Mouse (Mus musculus): ENCODE measurements around the gene Syt7. TPM values are rescaled to one million over a fixed set of nuclear protein-coding genes. Genes with fewer than 3 reads are reported as not detected.

The Syt7 gene
- polyA plus RNA-seq, 1 experiment from 2014 or later, result 2.4 TPM

GRCm38 (mm10) chr19:10433879-10434540 is 45.1 kb downstream of the Syt7 start:
- DNase-seq (ENCODE audit: low spot score), result no peak

DNA sequence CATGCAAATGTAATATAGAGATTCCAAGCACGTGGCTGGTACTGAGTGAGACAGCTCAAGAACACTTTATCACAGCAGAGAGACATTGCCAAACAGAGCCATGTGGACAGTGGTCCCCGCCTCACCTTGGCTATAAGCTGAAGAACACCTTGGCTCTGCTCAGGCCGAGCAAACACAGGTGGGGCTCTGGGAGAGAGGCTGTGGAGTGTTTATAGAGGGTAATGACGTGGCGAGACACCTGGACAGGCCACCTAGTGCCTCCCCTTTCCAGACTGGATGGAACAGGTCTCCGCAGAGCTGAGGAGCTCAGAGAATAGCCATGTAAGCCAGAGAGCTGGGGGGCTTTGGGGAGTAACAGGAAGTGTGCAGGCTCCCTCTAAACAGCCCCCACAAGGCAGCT is 46.0 kb downstream of the Syt7 start:
- ATAC-seq (ENCODE audit: low FRiP score), result no peak
- H3K27me3 ChIP-seq (ENCODE audit: control insufficient read depth, insufficient read depth, low read length), result no peaks in the 10 kb centered on the region
- H3K9me3 ChIP-seq (ENCODE audit: control insufficient read depth, low read length), result no peaks in the 10 kb centered on the region
- no peak overlapping the region for H3K4me3 ChIP-seq (ENCODE audit: low read depth, low read length)
- H3K4me2 ChIP-seq (replicated peaks; ENCODE audit: low read depth, low read length), result no peak overlapping the region
- 80% methylated on average over 6 of the region's 6 CpGs for WGBS
- H3K27ac ChIP-seq (ENCODE audit: low read depth, low read length), result no peak overlapping the region
- no peaks in the 10 kb centered on the region for H3K36me3 ChIP-seq (ENCODE audit: control insufficient read depth, insufficient read depth, low read length)
- H3K9ac ChIP-seq (ENCODE audit: low read depth, low read length), result no peak overlapping the region
- DNase-seq (ENCODE audit: low spot score), result no peak
- no peaks in the 10 kb centered on the region for H3K4me1 ChIP-seq (replicated peaks; ENCODE audit: control insufficient read depth, insufficient read depth, low read length)

More at GRCm38 (mm10) chr19:10433879-10434540, 45.1 kb downstream of the Syt7 start:
- no peaks in the 10 kb centered on the region for H3K4me1 ChIP-seq (replicated peaks; ENCODE audit: control insufficient read depth, insufficient read depth, low read length)
- H3K27ac ChIP-seq (ENCODE audit: low read depth, low read length), result no peak overlapping the region
- H3K36me3 ChIP-seq (ENCODE audit: control insufficient read depth, insufficient read depth, low read length), result no peaks in the 10 kb centered on the region
- no peak overlapping the region for H3K4me2 ChIP-seq (replicated peaks; ENCODE audit: low read depth, low read length)
- H3K27me3 ChIP-seq (ENCODE audit: control insufficient read depth, insufficient read depth, low read length), result no peaks in the 10 kb centered on the region
- no peak overlapping the region for H3K4me3 ChIP-seq (ENCODE audit: low read depth, low read length)
- H3K9ac ChIP-seq (ENCODE audit: low read depth, low read length), result no peak overlapping the region
- no peaks in the 10 kb centered on the region for H3K9me3 ChIP-seq (ENCODE audit: control insufficient read depth, low read length)
- WGBS, result 80% methylated on average over 9 of the region's 9 CpGs
- no peak for ATAC-seq (ENCODE audit: low FRiP score)

DNA sequence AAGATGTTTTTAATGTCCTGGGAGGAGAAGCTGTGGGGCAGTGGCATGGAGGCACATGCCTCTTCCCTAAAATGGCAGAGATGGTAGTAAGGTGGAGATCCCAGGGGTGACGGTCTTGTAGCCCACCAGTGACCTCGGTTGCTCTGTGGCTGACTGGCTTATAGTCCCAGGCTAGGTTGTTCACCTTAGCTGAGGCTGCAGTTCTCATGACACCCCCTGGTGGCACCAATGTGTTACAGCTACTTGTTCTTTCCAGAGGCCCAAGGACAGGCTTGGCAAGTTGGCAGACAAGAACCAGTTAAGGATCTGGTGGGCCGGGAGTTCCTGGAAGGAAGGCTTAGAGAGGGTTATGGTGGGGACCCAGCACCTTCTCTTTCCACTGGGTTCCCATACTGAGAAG is 47.0 kb downstream of the Syt7 start:
- no peaks in the 10 kb centered on the region for H3K4me1 ChIP-seq (replicated peaks; ENCODE audit: control insufficient read depth, insufficient read depth, low read length)
- H3K27me3 ChIP-seq (ENCODE audit: control insufficient read depth, insufficient read depth, low read length), result no peaks in the 10 kb centered on the region
- no peak overlapping the region for H3K9ac ChIP-seq (ENCODE audit: low read depth, low read length)
- no peak overlapping the region for H3K4me3 ChIP-seq (ENCODE audit: low read depth, low read length)
- 45% methylated on average over 3 of the region's 3 CpGs for WGBS
- no peaks in the 10 kb centered on the region for H3K9me3 ChIP-seq (ENCODE audit: control insufficient read depth, low read length)
- ATAC-seq (ENCODE audit: low FRiP score), result peak; percentile 48; the same call in 1 of the 2 replicates
- H3K27ac ChIP-seq (ENCODE audit: low read depth, low read length), result no peak overlapping the region
- H3K4me2 ChIP-seq (replicated peaks; ENCODE audit: low read depth, low read length), result no peak overlapping the region
- no peaks in the 10 kb centered on the region for H3K36me3 ChIP-seq (ENCODE audit: control insufficient read depth, insufficient read depth, low read length)
- peak; percentile 81 for DNase-seq (ENCODE audit: low spot score)

- Histone ChIP-seq H3K4me1 (replicated peaks; ENCODE audit: control insufficient read depth, insufficient read depth, low read length) (no peaks in the 10 kb centered on the region), H3K4me2 (replicated peaks; ENCODE audit: low read depth, low read length) (no peak overlapping the region), H3K27ac (ENCODE audit: low read depth, low read length) (no peak overlapping the region), H3K27me3 (ENCODE audit: control insufficient read depth, insufficient read depth, low read length) (no peaks in the 10 kb centered on the region), H3K4me3 (ENCODE audit: low read depth, low read length) (no peak overlapping the region), H3K9ac (ENCODE audit: low read depth, low read length) (no peak overlapping the region), H3K9me3 (ENCODE audit: control insufficient read depth, low read length) (no peaks in the 10 kb centered on the region), H3K36me3 (ENCODE audit: control insufficient read depth, insufficient read depth, low read length) (no peaks in the 10 kb centered on the region)
- ATAC-seq (ENCODE audit: low FRiP score) (no peak), DNase-seq (ENCODE audit: low spot score) (no peak)
- 42% methylated on average over 1 of the region's 1 CpGs for WGBS
These were observed 47.8 kb downstream of the Syt7 start for GRCm38 (mm10) chr19:10436726-10437125.

DNA sequence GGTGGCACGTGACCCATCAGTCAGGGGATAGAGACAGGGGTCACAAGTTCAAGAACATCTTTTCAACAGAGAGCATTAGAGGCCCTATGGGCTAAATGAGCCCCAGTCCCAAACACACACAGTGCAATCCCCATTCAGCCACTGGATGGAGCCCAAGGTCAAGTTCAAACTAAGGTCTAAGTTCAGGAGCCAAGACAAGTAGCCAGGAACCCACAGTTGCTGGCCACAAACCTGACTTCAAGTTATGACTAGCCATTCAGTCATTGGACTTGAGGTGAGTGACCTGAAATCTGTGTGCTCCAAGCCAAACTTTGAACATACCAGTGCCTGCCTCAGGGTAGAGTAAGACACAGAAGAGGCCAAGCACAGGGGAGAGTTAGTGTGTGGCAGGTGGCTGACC is 48.6 kb downstream of the Syt7 start:
- Histone ChIP-seq H3K4me2 (replicated peaks; ENCODE audit: low read depth, low read length) (no peak overlapping the region), H3K27ac (ENCODE audit: low read depth, low read length) (no peak overlapping the region), H3K4me3 (ENCODE audit: low read depth, low read length) (no peak overlapping the region), H3K4me1 (replicated peaks; ENCODE audit: control insufficient read depth, insufficient read depth, low read length) (no peaks in the 10 kb centered on the region), H3K27me3 (ENCODE audit: control insufficient read depth, insufficient read depth, low read length) (no peaks in the 10 kb centered on the region), H3K9ac (ENCODE audit: low read depth, low read length) (no peak overlapping the region), H3K9me3 (ENCODE audit: control insufficient read depth, low read length) (no peaks in the 10 kb centered on the region), H3K36me3 (ENCODE audit: control insufficient read depth, insufficient read depth, low read length) (no peaks in the 10 kb centered on the region)
- peak; percentile 31 for DNase-seq (ENCODE audit: low spot score)
- WGBS, result 38% methylated on average over 1 of the region's 1 CpGs
- ATAC-seq (ENCODE audit: low FRiP score), result no peak

- WGBS, result 93% methylated on average over 15 of the region's 15 CpGs
- Histone ChIP-seq H3K36me3 (ENCODE audit: control insufficient read depth, insufficient read depth, low read length) (no peaks in the 10 kb centered on the region), H3K27me3 (ENCODE audit: control insufficient read depth, insufficient read depth, low read length) (no peaks in the 10 kb centered on the region), H3K27ac (ENCODE audit: low read depth, low read length) (no peak overlapping the region), H3K4me1 (replicated peaks; ENCODE audit: control insufficient read depth, insufficient read depth, low read length) (no peaks in the 10 kb centered on the region), H3K9me3 (ENCODE audit: control insufficient read depth, low read length) (no peaks in the 10 kb centered on the region), H3K4me3 (ENCODE audit: low read depth, low read length) (no peak overlapping the region), H3K4me2 (replicated peaks; ENCODE audit: low read depth, low read length) (no peak overlapping the region), H3K9ac (ENCODE audit: low read depth, low read length) (no peak overlapping the region)
- no peak for DNase-seq (ENCODE audit: low spot score)
- ATAC-seq (ENCODE audit: low FRiP score), result no peak
These were observed 55.9 kb downstream of the Syt7 start for GRCm38 (mm10) chr19:10444685-10445369.

DNA sequence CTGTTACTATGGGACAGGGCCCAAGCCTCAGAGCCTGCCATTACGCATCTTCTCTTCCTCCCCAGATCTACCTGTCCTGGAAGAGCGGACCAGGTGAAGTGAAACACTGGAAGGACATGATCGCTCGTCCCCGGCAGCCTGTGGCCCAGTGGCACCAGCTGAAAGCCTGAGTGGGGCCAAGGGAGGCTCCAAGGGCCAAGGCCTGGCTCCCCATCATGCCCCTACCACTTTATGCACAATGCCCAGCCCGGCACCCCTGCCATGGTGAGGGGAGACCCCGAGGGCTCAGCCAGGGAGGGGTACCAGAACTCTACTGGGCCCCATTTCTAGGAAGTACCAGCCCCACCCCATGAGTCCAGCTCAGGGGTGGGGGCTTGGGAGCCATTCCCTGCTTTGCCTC is 59.4 kb downstream of the Syt7 start:
- no peak overlapping the region for H3K4me2 ChIP-seq (replicated peaks; ENCODE audit: low read depth, low read length)
- no peaks in the 10 kb centered on the region for H3K4me1 ChIP-seq (replicated peaks; ENCODE audit: control insufficient read depth, insufficient read depth, low read length)
- no peak overlapping the region for H3K27ac ChIP-seq (ENCODE audit: low read depth, low read length)
- no peak for ATAC-seq (ENCODE audit: low FRiP score)
- no peak overlapping the region for H3K9ac ChIP-seq (ENCODE audit: low read depth, low read length)
- no peaks in the 10 kb centered on the region for H3K9me3 ChIP-seq (ENCODE audit: control insufficient read depth, low read length)
- H3K36me3 ChIP-seq (ENCODE audit: control insufficient read depth, insufficient read depth, low read length), result no peaks in the 10 kb centered on the region
- 93% methylated on average over 7 of the region's 7 CpGs for whole genome bisulfite sequencing
- DNase-seq (ENCODE audit: low spot score), result no peak
- peaks cover 3% of the 10 kb centered on the region for H3K27me3 ChIP-seq (ENCODE audit: control insufficient read depth, insufficient read depth, low read length)
- no peak overlapping the region for H3K4me3 ChIP-seq (ENCODE audit: low read depth, low read length)

DNA sequence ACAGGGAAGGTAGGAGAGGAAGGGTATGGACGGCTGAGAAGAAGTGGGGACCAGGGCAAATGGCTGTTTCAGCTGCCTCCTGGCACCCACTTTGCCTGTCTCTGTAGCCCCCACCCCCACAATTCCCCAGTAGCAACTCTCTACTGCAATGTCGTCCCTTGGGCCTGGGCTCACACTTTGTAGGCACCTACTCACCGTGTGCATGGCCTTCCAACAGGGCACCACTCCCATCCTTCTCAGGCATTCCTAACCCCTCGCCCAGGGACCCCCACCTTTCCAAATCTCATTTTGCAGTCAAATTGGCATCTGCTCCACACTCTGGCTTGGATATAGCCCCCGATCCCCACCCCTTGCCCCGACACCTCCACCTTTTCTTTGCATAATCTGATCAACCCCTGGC is 60.3 kb downstream of the Syt7 start:
- DNase-seq (ENCODE audit: low spot score), result no peak
- H3K27ac ChIP-seq (ENCODE audit: low read depth, low read length), result no peak overlapping the region
- no peak overlapping the region for H3K4me2 ChIP-seq (replicated peaks; ENCODE audit: low read depth, low read length)
- no peak overlapping the region for H3K9ac ChIP-seq (ENCODE audit: low read depth, low read length)
- no peaks in the 10 kb centered on the region for H3K9me3 ChIP-seq (ENCODE audit: control insufficient read depth, low read length)
- peaks cover 3% of the 10 kb centered on the region for H3K27me3 ChIP-seq (ENCODE audit: control insufficient read depth, insufficient read depth, low read length)
- ATAC-seq (ENCODE audit: low FRiP score), result peak; percentile 48; the same call in 1 of the 2 replicates
- 71% methylated on average over 6 of the region's 6 CpGs for WGBS
- no peaks in the 10 kb centered on the region for H3K4me1 ChIP-seq (replicated peaks; ENCODE audit: control insufficient read depth, insufficient read depth, low read length)
- H3K4me3 ChIP-seq (ENCODE audit: low read depth, low read length), result no peak overlapping the region
- H3K36me3 ChIP-seq (ENCODE audit: control insufficient read depth, insufficient read depth, low read length), result no peaks in the 10 kb centered on the region

DNA sequence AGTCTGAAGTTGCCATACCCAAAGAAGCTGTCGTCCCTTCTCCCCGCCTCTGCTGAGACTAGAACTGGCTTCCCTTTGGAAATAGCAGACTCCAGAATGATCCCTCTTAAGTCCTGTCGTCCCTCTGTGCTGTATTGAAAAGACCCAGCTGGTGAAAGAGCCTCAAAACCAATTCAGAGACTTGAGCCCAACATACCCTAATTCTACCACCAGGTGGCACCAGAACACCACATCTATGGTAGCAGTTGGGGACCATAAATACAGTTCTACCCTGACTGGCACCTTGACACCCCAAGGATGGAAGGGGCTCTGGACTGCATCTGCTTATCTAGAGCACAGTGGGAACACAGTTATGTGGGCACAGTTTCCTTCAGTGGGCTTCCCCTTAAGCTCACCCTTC is 60.8 kb downstream of the Syt7 start:
- Histone ChIP-seq H3K4me3 (ENCODE audit: low read depth, low read length) (no peak overlapping the region), H3K27ac (ENCODE audit: low read depth, low read length) (no peak overlapping the region), H3K27me3 (ENCODE audit: control insufficient read depth, insufficient read depth, low read length) (peaks cover 3% of the 10 kb centered on the region), H3K9me3 (ENCODE audit: control insufficient read depth, low read length) (no peaks in the 10 kb centered on the region), H3K36me3 (ENCODE audit: control insufficient read depth, insufficient read depth, low read length) (no peaks in the 10 kb centered on the region), H3K4me1 (replicated peaks; ENCODE audit: control insufficient read depth, insufficient read depth, low read length) (no peaks in the 10 kb centered on the region), H3K9ac (ENCODE audit: low read depth, low read length) (no peak overlapping the region), H3K4me2 (replicated peaks; ENCODE audit: low read depth, low read length) (no peak overlapping the region)
- ATAC-seq (ENCODE audit: low FRiP score) (peak; percentile 48), DNase-seq (ENCODE audit: low spot score) (peak; percentile 89)
- 4% methylated on average over 3 of the region's 3 CpGs for WGBS

Data from hindbrain, embryonic 11.5 days (tissue).